Mouse (Mus musculus) midbrain, embryonic 14.5 days (tissue): ENCODE data around the gene Plxdc1. TPM values are rescaled to one million over a fixed set of nuclear protein-coding genes. Genes with fewer than 3 reads are reported as not detected.

Experiments used
- ATAC-seq: fragments of 200-750 bp; cut with Nextera tagmentation; 2 replicates; pipeline ENCODE4 v1.8.0; 2017; ENCODE audit warnings: moderate number of reproducible peaks, moderate library complexity; ENCODE audit not compliant: low FRiP score, low TSS enrichment
- DNase-seq: peaks from one replicate; pipeline ENCODE4 v3.0.0-alpha.2; 2015
- H3K27ac ChIP-seq: fragments of 300-500 bp; sonication (generic); replicated peaks from 2 replicates; pipeline ENCODE4 v1.5.1; 2014; ENCODE audit warnings: mild to moderate bottlenecking, low read depth, low read length, moderate library complexity
- H3K27me3 ChIP-seq: fragments of 300-500 bp; sonication (generic); 2 replicates; pipeline ENCODE4 v1.6.1; 2014; ENCODE audit warnings: low read length, control low read depth, mixed read lengths; ENCODE audit not compliant: control insufficient read depth, insufficient read depth
- H3K36me3 ChIP-seq: fragments of 300-500 bp; sonication (generic); 2 replicates; pipeline ENCODE4 v1.6.1; 2014; ENCODE audit warnings: low read length, control low read depth; ENCODE audit not compliant: control insufficient read depth, insufficient read depth
- H3K4me1 ChIP-seq: fragments of 300-500 bp; sonication (generic); 2 replicates; pipeline ENCODE4 v1.6.1; 2014; ENCODE audit warnings: mild to moderate bottlenecking, antibody characterized with exemption, low read length, control low read depth; ENCODE audit not compliant: control insufficient read depth, insufficient read depth
- H3K4me2 ChIP-seq: fragments of 300-500 bp; sonication (generic); 2 replicates; pipeline ENCODE4 v1.6.1; 2014; ENCODE audit warnings: mild to moderate bottlenecking, low read length, moderate library complexity
- H3K4me3 ChIP-seq: fragments of 300-500 bp; sonication (generic); replicated peaks from 2 replicates; pipeline ENCODE4 v1.5.1; 2014; ENCODE audit warnings: low read depth, low read length
- H3K9ac ChIP-seq: fragments of 300-500 bp; sonication (generic); replicated peaks from 2 replicates; pipeline ENCODE4 v1.6.1; 2014; ENCODE audit warnings: mild to moderate bottlenecking, low read length, moderate library complexity
- H3K9me3 ChIP-seq: fragments of 300-500 bp; sonication (generic); 2 replicates; pipeline ENCODE4 v1.6.1; 2016; ENCODE audit warnings: low read length, control low read depth, mixed read lengths; ENCODE audit not compliant: control insufficient read depth
- WGBS: fragments of 180-500 bp; shearing (Covaris S2); extraction: QIAGEN DNeasy Blood & Tissue Kit; methylation state at CpG from one replicate; pipeline ENCODE4 v1.1.7; 2014; 5-methylcytosine and 5-hydroxymethylcytosine counted together
- microRNA-seq: library from miRNA; unstranded; fragments of <30 nt; microRNA quantifications from one replicate; pipeline ENCODE4, GENCODE M21; 2016
- polyA plus RNA-seq: library from polyadenylated mRNA; unstranded; fragments of >200 nt; fragmentation: Nextera tagmentation; extraction: Ambion mirVana; gene quantifications from 2 replicates; pipeline ENCODE4 v1.2.1, GENCODE M21; 2014

Gene Plxdc1
- polyA plus RNA-seq, 1 experiment from 2014 or later = 0.96 TPM

DNA sequence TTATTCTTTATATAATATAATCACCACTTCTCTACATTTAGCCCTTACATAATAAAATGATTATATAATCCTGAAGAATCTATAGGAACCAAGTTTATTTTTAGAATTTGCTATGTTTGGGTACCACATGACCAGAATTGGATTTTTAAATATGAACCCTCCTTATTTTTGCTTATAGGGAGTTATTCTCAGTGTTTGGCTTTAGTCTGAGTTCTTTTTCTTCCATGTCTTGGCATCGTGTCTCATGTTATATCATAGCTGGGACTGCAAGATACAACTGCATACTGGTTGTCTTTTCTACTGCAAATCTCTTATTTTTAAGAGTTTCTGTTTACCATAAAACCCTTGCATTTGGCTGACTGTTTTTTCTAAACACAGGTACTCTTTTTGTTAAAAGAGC, 111.8 kb downstream of the Plxdc1 start:
- 89% methylated on average over 1 of the region's 1 CpGs for WGBS
- no peaks in the 10 kb centered on the region for H3K4me1 ChIP-seq
- H3K36me3 ChIP-seq = no peaks in the 10 kb centered on the region
- no peaks in the 10 kb centered on the region for H3K27me3 ChIP-seq
- no peaks in the 10 kb centered on the region for H3K9me3 ChIP-seq
- no peak overlapping the region for H3K9ac ChIP-seq
- DNase-seq = no peak
- no peak overlapping the region for H3K4me3 ChIP-seq
- no peak for ATAC-seq
- H3K27ac ChIP-seq = no peak overlapping the region
- no peak overlapping the region for H3K4me2 ChIP-seq

Small RNAs within 50 kb of the gene (microRNA-seq; reads per million reads assigned to microRNA genes)
- gene Gm22461 (not detected), gene Gm27597 (not detected)

Other genes with a start within 250 kb of the Plxdc1 start
- 4.8 and 7.7 TPM in 2 replicates for gene Pip4k2b, start 241.7 kb downstream of the Plxdc1 start, polyA plus RNA-seq
- gene Cwc25, start 219.9 kb downstream of the Plxdc1 start, polyA plus RNA-seq = 10.9 and 13.2 TPM in 2 replicates
- gene 1700001P01Rik, start 210.5 kb downstream of the Plxdc1 start, polyA plus RNA-seq = not detected in 2 replicates
- gene Rpl23, start 204.0 kb downstream of the Plxdc1 start, polyA plus RNA-seq = 363 and 413 TPM in 2 replicates
- 114 and 138 TPM in 2 replicates for gene Lasp1, start 187.4 kb downstream of the Plxdc1 start, polyA plus RNA-seq
- 32.4 and 36.5 TPM in 2 replicates for gene B230217C12Rik, start 145.7 kb downstream of the Plxdc1 start, polyA plus RNA-seq
- gene Fbxo47, start 102.3 kb downstream of the Plxdc1 start, polyA plus RNA-seq = 0.62 and 0.67 TPM in 2 replicates
- 7.1 and 12.1 TPM in 2 replicates for gene Arl5c, start 9.7 kb upstream of the Plxdc1 start, polyA plus RNA-seq
- 40.6 and 61.2 TPM in 2 replicates for gene Cacnb1, start 36.6 kb upstream of the Plxdc1 start, polyA plus RNA-seq
- 685 and 710 TPM in 2 replicates for gene Rpl19, start 40.3 kb upstream of the Plxdc1 start, polyA plus RNA-seq
- gene Stac2, start 67.0 kb upstream of the Plxdc1 start, polyA plus RNA-seq = 2.9 and 4.1 TPM in 2 replicates
- gene Fbxl20, start 164.0 kb upstream of the Plxdc1 start, polyA plus RNA-seq = 18.0 and 25.9 TPM in 2 replicates
- 55.9 and 69.7 TPM in 2 replicates for gene Med1, start 206.8 kb upstream of the Plxdc1 start, polyA plus RNA-seq
- 11.1 and 12.4 TPM in 2 replicates for gene Cdk12, start 216.6 kb upstream of the Plxdc1 start, polyA plus RNA-seq